Mouse (Mus musculus): ENCODE results near the gene Hirip3. TPM values are rescaled to one million over a fixed set of nuclear protein-coding genes. Genes with fewer than 3 reads are reported as not detected.

Hirip3 gene
- polyA plus RNA-seq (2012; rRNA removed; ENCODE audit: low replicate concordance), result 2.7 and 5.0 TPM in 2 replicates

DNA sequence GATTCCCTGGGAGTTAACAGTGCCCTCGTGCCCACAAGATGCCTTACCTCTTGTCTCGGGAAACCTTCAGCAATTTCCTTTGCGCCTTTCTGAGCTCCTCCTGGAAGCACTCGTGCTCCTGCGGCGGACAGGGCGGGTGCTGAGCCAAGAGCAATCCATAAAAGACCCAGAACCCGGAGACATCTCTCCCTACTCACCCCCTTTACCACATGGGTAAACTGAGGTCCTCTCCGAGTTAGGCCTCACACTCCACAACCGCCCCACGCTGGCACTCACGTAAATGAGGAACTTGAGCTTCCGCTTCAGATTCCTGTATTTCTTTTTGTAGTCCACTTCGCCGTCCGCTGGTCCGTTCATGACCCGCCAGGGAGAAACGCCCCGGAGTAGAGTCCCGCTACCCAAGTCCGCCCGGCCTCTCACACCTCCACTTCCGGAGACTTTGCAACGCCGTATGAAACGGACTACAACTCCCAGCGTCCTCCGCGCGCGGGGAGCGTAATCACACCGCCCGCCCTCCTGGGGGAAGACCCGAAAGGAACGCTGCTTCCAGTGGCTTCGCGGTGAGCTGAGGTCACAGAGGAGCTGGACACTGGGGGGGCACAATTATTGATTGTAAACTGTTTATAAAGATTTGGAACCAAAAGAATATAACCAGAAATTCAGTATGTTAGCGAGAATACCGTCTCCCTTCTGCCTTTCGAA is at the start of gene Hirip3:
Hirip3 (plus strand) TSS at position 544 of the 702 bp plus-strand sequence.

DNA sequence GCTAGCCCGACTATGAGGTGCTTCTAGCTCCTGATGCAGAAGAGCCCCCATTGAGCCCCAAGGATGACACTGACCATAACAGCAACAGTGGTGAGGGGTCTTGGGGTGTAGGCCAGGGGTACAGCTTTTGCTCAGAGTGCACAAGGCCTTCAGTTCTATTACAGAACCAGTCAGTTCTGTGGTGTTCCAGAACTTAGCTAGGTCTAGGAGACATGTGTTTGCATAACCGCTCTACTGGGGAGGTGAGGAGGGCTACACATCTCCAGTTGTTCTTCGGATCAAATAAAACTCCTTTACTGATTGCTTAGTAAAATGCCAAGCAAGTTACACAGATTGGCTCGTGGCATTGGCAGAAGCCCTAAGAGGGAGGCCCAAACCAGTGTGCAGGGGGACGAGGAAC is 30.2 kb upstream of the Hirip3 start, which contains the start of gene 4930451I11Rik:
4930451I11Rik (minus strand) TSS at position 101 of the 400 bp plus-strand sequence.

DNA sequence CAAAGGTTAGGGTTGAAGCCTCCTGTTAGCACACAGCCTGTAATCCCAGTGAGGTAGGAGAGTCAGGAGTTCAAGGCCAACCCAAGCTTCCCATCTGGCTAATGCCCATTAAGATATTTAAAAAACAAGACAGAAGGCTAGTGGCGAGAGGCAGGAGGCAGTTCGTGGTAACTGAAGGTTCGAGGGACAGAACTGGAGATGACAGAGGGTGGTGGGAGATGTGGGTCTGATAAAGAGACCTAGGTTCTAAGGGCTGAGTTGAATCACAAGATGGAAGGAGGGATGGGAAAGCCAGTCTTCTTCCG is 14.7 kb upstream of the Hirip3 start, which contains the start of gene Doc2a:
Doc2a (plus strand) TSS at position 301 of the 305 bp plus-strand sequence.

DNA sequence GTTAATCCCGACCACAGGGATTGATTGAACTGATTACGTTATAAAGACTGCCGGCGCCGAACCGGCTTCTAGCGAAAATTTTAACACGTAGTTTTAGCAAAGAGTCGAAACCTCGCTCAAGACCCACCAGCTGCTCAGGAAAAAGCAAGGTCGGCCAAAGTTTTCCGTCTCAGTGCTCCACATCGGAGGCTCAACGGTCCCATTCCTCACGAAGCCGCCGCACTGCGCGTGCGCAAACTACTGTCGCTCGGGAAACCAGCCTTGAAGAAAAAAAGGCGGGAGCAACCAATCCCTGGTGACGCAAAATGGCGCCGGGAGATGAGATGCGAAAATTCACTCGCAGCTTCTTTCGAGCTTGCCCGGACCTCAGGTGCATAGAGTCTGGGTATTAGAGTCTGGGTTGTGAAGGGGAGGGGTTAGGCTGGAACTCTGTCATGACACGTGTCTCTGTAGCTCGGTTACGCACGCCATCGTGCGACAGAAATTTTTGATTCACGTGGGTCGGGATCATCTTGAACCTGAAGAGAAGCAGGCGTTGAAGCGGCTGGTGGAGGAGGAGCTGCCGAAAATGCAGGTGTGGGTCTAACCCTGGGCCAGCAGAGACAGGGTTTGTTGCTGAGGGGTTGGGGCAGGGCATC is 494 bp downstream of the Hirip3 start, which contains the start of gene Ino80e:
Ino80e (minus strand) TSS at position 231 of the 638 bp plus-strand sequence.

DNA sequence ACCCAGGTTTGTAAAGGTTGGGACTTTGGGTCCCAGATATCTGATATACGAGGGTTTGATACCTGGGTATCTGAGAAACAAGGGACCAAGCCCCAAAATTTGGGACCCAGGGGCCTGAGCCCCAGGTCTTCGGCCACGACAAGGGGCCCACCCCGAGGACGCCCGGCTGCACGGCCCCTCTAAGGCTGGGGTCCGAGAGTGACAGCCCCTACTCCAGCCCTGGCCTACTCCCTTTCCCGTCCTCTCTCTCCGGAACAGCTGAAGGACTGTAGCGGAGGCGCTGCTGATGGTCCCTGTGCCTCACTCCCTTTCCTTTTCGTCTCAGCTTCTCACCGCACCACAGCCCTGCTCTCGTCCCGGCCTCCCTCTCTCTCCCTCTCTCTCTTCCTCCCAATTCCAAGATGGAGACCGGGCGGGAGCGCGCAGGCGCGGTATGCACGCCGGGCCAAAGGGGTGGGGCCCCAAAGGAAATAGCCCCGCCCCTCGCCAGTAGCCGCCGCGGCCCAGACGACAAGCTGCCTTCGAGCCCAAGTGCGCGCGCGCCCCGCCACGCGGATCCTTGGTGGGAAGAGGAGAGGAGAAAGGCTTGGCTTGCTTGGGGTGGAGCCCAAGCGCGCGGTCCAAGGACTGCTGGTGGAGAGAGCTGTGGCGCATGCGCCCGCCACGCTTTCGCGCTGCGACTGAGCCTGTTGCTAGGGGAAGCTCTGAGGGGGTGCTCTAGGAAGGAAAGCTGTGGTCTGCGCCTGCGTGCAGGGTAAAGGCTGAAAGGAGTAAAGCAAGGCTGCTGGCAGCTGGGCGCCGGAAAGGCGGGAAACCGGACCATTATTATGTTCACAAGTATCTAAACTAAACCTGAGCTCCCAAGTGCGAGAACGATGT is 22.8 kb downstream of the Hirip3 start, which contains the start of gene Taok2:
Taok2 (minus strand) TSS at position 418 of the 879 bp plus-strand sequence.

Other genes with a start within 250 kb of the Hirip3 start
- 4.9 and 28.0 TPM in 2 replicates for gene Nupr1, start 231.1 kb upstream of the Hirip3 start, polyA plus RNA-seq (2012; rRNA removed; ENCODE audit: low replicate concordance)
- 24.0 and 43.5 TPM in 2 replicates for gene Sgf29, start 212.7 kb upstream of the Hirip3 start, polyA plus RNA-seq (2012; rRNA removed; ENCODE audit: low replicate concordance)
- 4.1 and 9.7 TPM in 2 replicates for gene Sult1a1, start 185.5 kb upstream of the Hirip3 start, polyA plus RNA-seq (2012; rRNA removed; ENCODE audit: low replicate concordance)
- gene Bola2, start 166.6 kb upstream of the Hirip3 start, polyA plus RNA-seq (2012; rRNA removed; ENCODE audit: low replicate concordance), result 33.6 and 37.5 TPM in 2 replicates
- 13.1 and 17.4 TPM in 2 replicates for gene Slx1b, start 166.2 kb upstream of the Hirip3 start, polyA plus RNA-seq (2012; rRNA removed; ENCODE audit: low replicate concordance)
- gene Coro1a, start 154.2 kb upstream of the Hirip3 start, polyA plus RNA-seq (2012; rRNA removed; ENCODE audit: low replicate concordance), result 60.7 and 132 TPM in 2 replicates
- gene Mapk3, start 102.4 kb upstream of the Hirip3 start, polyA plus RNA-seq (2012; rRNA removed; ENCODE audit: low replicate concordance), result 406 and 574 TPM in 2 replicates
- 8.1 and 8.2 TPM in 2 replicates for gene Gdpd3, start 95.6 kb upstream of the Hirip3 start, polyA plus RNA-seq (2012; rRNA removed; ENCODE audit: low replicate concordance)
- 262 and 424 TPM in 2 replicates for gene Ypel3, start 85.0 kb upstream of the Hirip3 start, polyA plus RNA-seq (2012; rRNA removed; ENCODE audit: low replicate concordance)
- gene Tbx6, start 80.5 kb upstream of the Hirip3 start, polyA plus RNA-seq (2012; rRNA removed; ENCODE audit: low replicate concordance), result 2.1 and 3.5 TPM in 2 replicates
- gene Ppp4c, start 69.5 kb upstream of the Hirip3 start, polyA plus RNA-seq (2012; rRNA removed; ENCODE audit: low replicate concordance), result 89.9 and 160 TPM in 2 replicates
- gene Fam57b, start 64.3 kb upstream of the Hirip3 start, polyA plus RNA-seq (2012; rRNA removed; ENCODE audit: low replicate concordance), result 5.2 TPM in 2 replicates
- gene 4930451I11Rik, start 30.3 kb upstream of the Hirip3 start, polyA plus RNA-seq (2012; rRNA removed; ENCODE audit: low replicate concordance), result not detected in 2 replicates
- 0.76 TPM in 1 of 2 replicates, not detected in the other for gene Doc2a, start 14.6 kb upstream of the Hirip3 start, polyA plus RNA-seq (2012; rRNA removed; ENCODE audit: low replicate concordance)
- gene Ino80e, start 405 bp downstream of the Hirip3 start, polyA plus RNA-seq (2012; rRNA removed; ENCODE audit: low replicate concordance), result 44.3 and 46.4 TPM in 2 replicates
- gene Taok2, start 22.7 kb downstream of the Hirip3 start, polyA plus RNA-seq (2012; rRNA removed; ENCODE audit: low replicate concordance), result 70.4 and 83.1 TPM in 2 replicates
- 203 and 206 TPM in 2 replicates for gene Tmem219, start 60.9 kb downstream of the Hirip3 start, polyA plus RNA-seq (2012; rRNA removed; ENCODE audit: low replicate concordance)
- 13.9 and 20.5 TPM in 2 replicates for gene Kctd13, start 66.9 kb downstream of the Hirip3 start, polyA plus RNA-seq (2012; rRNA removed; ENCODE audit: low replicate concordance)
- gene Asphd1, start 87.6 kb downstream of the Hirip3 start, polyA plus RNA-seq (2012; rRNA removed; ENCODE audit: low replicate concordance), result 0.30 and 0.55 TPM in 2 replicates
- 1.6 and 2.2 TPM in 2 replicates for gene Sez6l2, start 88.6 kb downstream of the Hirip3 start, polyA plus RNA-seq (2012; rRNA removed; ENCODE audit: low replicate concordance)
- gene Cdipt, start 113.9 kb downstream of the Hirip3 start, polyA plus RNA-seq (2012; rRNA removed; ENCODE audit: low replicate concordance), result 215 and 466 TPM in 2 replicates
- 0.09 and 0.42 TPM in 2 replicates for gene Cdiptos, start 114.1 kb downstream of the Hirip3 start, polyA plus RNA-seq (2012; rRNA removed; ENCODE audit: low replicate concordance)
- gene Mvp, start 152.6 kb downstream of the Hirip3 start, polyA plus RNA-seq (2012; rRNA removed; ENCODE audit: low replicate concordance), result 193 and 250 TPM in 2 replicates
- gene Pagr1b, start 154.5 kb downstream of the Hirip3 start, polyA plus RNA-seq (2012; rRNA removed; ENCODE audit: low replicate concordance), result 2.4 TPM in 1 of 2 replicates, not detected in the other
- 1.5 TPM in 1 of 2 replicates, not detected in the other for gene Pagr1a, start 155.4 kb downstream of the Hirip3 start, polyA plus RNA-seq (2012; rRNA removed; ENCODE audit: low replicate concordance)
- 19.5 and 23.9 TPM in 2 replicates for gene Gm42742, start 159.1 kb downstream of the Hirip3 start, polyA plus RNA-seq (2012; rRNA removed; ENCODE audit: low replicate concordance)
- 4.2 and 5.7 TPM in 2 replicates for gene Prrt2, start 159.2 kb downstream of the Hirip3 start, polyA plus RNA-seq (2012; rRNA removed; ENCODE audit: low replicate concordance)
- gene Maz, start 165.1 kb downstream of the Hirip3 start, polyA plus RNA-seq (2012; rRNA removed; ENCODE audit: low replicate concordance), result 288 and 667 TPM in 2 replicates
- gene Kif22, start 180.5 kb downstream of the Hirip3 start, polyA plus RNA-seq (2012; rRNA removed; ENCODE audit: low replicate concordance), result 3.9 and 4.4 TPM in 2 replicates
- gene Zg16, start 225.4 kb downstream of the Hirip3 start, polyA plus RNA-seq (2012; rRNA removed; ENCODE audit: low replicate concordance), result 1,613 and 5,119 TPM in 2 replicates
- 24.0 and 31.4 TPM in 2 replicates for gene AI467606, start 229.4 kb downstream of the Hirip3 start, polyA plus RNA-seq (2012; rRNA removed; ENCODE audit: low replicate concordance)

Data from duodenum, adult 2 months (tissue).